Mouse (Mus musculus): ENCODE measurements at regions not wholly inside any gene's neighbourhood (a gene's known extent, or its start where the extent isn't known, plus 50 kb on each side); places are given as distances from the start of the nearest gene placed in this dataset.

DNA sequence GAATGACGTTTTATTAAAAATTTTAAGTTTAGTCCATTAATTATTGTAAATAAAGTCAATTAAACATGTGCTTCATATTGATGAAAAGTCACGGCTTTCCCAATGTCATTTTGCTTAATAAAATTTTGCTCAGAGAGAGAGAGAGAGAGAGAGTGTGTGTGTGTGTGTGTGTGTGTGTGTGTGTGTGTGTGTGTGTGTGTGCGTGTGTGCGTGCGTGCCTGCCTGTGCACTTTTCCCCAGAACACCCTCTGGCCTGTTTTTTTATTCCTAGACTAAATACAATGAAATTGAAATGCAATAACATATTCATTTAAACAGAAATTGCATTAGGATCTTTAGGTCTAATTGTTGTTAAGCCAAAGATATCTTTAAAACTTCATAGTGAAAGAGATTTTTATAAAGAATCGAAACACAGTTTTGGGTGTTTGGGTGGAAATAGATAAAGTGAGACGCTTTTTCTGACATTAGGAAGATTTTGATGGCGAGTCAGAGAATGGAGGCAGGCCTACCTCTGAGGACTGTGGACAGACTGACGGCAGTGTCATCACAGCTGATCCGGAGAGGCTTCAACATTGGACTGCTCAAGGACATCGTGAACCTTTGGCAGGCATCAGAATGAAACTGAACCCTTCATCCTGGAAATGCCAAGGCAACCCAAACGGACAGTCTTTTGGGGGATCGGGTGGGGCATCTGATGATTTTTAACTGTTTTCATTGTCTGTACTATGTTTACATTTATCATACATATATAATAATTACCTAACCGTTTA, 232.0 kb upstream of the Plscr5 start:
- Histone ChIP-seq H3K4me1 (ENCODE audit: control insufficient read depth, insufficient read depth, low read length) (no peaks in the 10 kb centered on the region), H3K27me3 (ENCODE audit: control insufficient read depth, insufficient read depth, low read length) (no peaks in the 10 kb centered on the region), H3K36me3 (ENCODE audit: control insufficient read depth, insufficient read depth, low read length) (no peaks in the 10 kb centered on the region), H3K4me3 (replicated peaks; ENCODE audit: low read length) (no peak overlapping the region), H3K4me2 (ENCODE audit: low read depth, low read length) (no peak overlapping the region), H3K9me3 (replicated peaks; ENCODE audit: control insufficient read depth, low read length) (no peaks in the 10 kb centered on the region), H3K27ac (ENCODE audit: low read length) (no peak overlapping the region), H3K9ac (ENCODE audit: low read length) (no peak overlapping the region)
- WGBS, result 77% methylated on average over 14 of the region's 14 CpGs
- ATAC-seq (ENCODE audit: insufficient read depth, low FRiP score), result no peak

DNA sequence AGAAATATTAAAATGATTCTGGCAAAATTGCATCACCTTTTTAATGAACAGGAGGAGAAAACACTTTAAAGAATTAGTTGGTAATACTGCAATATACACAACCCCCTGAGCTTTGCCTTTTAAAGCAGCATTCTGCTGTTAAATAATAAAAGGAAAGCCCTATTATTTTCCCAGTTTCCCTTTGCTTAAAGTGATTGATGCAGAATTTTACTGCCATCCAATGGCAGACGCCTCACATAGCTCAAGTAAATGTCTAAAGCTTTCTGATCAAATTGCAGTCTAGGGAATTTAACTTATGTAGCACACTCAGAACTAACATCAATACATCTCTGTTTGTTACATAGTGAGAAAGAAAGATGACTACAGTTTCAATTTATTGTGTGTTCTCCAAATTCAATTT, 233.1 kb upstream of the Plscr5 start:
- no peaks in the 10 kb centered on the region for H3K4me1 ChIP-seq (ENCODE audit: control insufficient read depth, insufficient read depth, low read length)
- H3K27me3 ChIP-seq (ENCODE audit: control insufficient read depth, insufficient read depth, low read length), result no peaks in the 10 kb centered on the region
- 22% methylated on average over 1 of the region's 1 CpGs for WGBS
- no peak overlapping the region for H3K4me3 ChIP-seq (replicated peaks; ENCODE audit: low read length)
- no peak overlapping the region for H3K27ac ChIP-seq (ENCODE audit: low read length)
- ATAC-seq (ENCODE audit: insufficient read depth, low FRiP score), result no peak
- H3K9me3 ChIP-seq (replicated peaks; ENCODE audit: control insufficient read depth, low read length), result no peaks in the 10 kb centered on the region
- H3K36me3 ChIP-seq (ENCODE audit: control insufficient read depth, insufficient read depth, low read length), result no peaks in the 10 kb centered on the region
- no peak overlapping the region for H3K4me2 ChIP-seq (ENCODE audit: low read depth, low read length)
- no peak overlapping the region for H3K9ac ChIP-seq (ENCODE audit: low read length)

DNA sequence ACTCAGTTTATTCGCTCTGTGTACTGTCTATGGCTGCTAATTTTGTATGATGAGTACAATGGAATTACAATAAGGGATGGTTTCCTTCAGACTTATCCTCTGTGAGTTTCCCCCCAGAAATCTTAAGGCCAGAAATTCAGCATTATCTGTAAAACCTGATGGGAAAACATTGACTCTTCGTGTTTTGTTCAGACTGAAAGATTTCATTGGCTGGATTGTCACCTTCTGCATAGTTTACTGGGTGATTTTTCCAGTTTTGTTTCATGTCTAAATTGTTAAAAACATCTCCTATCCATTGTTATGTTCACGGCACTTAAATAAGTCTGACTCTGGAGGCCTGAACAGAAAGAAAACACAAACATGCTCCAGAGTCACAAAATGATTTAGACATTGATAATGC, 233.7 kb upstream of the Plscr5 start:
- Histone ChIP-seq H3K36me3 (ENCODE audit: control insufficient read depth, insufficient read depth, low read length) (no peaks in the 10 kb centered on the region), H3K4me2 (ENCODE audit: low read depth, low read length) (no peak overlapping the region), H3K4me1 (ENCODE audit: control insufficient read depth, insufficient read depth, low read length) (no peaks in the 10 kb centered on the region), H3K27ac (ENCODE audit: low read length) (no peak overlapping the region), H3K9ac (ENCODE audit: low read length) (no peak overlapping the region), H3K9me3 (replicated peaks; ENCODE audit: control insufficient read depth, low read length) (no peaks in the 10 kb centered on the region), H3K4me3 (replicated peaks; ENCODE audit: low read length) (no peak overlapping the region), H3K27me3 (ENCODE audit: control insufficient read depth, insufficient read depth, low read length) (no peaks in the 10 kb centered on the region)
- no peak for ATAC-seq (ENCODE audit: insufficient read depth, low FRiP score)
- WGBS, result 75% methylated on average over 3 of the region's 3 CpGs

DNA sequence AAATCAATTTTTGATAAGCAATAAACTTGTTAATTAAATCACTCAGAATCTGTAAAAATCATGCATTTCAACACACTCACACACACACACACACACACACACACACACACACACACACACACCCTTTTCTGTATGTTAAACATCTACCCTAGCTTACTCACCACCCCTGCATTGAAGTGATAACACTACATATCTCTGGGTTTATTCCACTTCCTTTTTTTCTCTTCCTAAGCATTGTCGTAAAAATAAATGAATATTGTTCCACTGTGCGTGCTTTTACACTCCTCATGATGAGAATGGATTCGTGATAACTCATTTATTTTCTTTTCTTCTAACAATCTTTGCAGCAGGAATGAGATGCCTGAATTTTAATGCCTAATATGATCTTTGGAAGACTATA, 234.3 kb upstream of the Plscr5 start:
- Histone ChIP-seq H3K4me1 (ENCODE audit: control insufficient read depth, insufficient read depth, low read length) (no peaks in the 10 kb centered on the region), H3K9me3 (replicated peaks; ENCODE audit: control insufficient read depth, low read length) (no peaks in the 10 kb centered on the region), H3K36me3 (ENCODE audit: control insufficient read depth, insufficient read depth, low read length) (no peaks in the 10 kb centered on the region), H3K9ac (ENCODE audit: low read length) (no peak overlapping the region), H3K4me2 (ENCODE audit: low read depth, low read length) (no peak overlapping the region), H3K4me3 (replicated peaks; ENCODE audit: low read length) (no peak overlapping the region), H3K27me3 (ENCODE audit: control insufficient read depth, insufficient read depth, low read length) (no peaks in the 10 kb centered on the region), H3K27ac (ENCODE audit: low read length) (no peak overlapping the region)
- 50% methylated on average over 3 of the region's 3 CpGs for WGBS
- ATAC-seq (ENCODE audit: insufficient read depth, low FRiP score), result no peak

DNA sequence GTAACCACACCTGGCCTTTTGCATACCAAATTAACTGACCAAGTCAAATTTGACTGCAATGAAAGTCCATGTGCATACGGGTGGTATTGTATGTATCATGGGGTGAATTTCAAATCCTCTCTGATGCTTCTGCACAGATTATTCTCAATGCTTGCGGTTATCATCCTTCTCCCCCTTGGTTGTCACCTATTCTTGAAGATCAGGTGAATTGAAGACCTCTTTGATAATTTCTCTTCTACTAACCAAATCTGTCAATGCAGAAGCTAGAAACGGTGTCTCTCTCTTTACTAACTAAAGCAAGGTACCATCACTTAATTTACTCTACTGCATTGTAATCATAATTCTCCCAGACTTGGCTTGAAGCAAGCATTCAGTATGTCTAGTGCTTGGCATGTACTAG, 235.7 kb upstream of the Plscr5 start:
- Histone ChIP-seq H3K9ac (ENCODE audit: low read length) (no peak overlapping the region), H3K4me2 (ENCODE audit: low read depth, low read length) (no peak overlapping the region), H3K4me1 (ENCODE audit: control insufficient read depth, insufficient read depth, low read length) (no peaks in the 10 kb centered on the region), H3K27me3 (ENCODE audit: control insufficient read depth, insufficient read depth, low read length) (no peaks in the 10 kb centered on the region), H3K27ac (ENCODE audit: low read length) (no peak overlapping the region), H3K36me3 (ENCODE audit: control insufficient read depth, insufficient read depth, low read length) (no peaks in the 10 kb centered on the region), H3K4me3 (replicated peaks; ENCODE audit: low read length) (no peak overlapping the region), H3K9me3 (replicated peaks; ENCODE audit: control insufficient read depth, low read length) (no peaks in the 10 kb centered on the region)
- ATAC-seq (ENCODE audit: insufficient read depth, low FRiP score), result no peak
- WGBS, result 88% methylated on average over 3 of the region's 3 CpGs

DNA sequence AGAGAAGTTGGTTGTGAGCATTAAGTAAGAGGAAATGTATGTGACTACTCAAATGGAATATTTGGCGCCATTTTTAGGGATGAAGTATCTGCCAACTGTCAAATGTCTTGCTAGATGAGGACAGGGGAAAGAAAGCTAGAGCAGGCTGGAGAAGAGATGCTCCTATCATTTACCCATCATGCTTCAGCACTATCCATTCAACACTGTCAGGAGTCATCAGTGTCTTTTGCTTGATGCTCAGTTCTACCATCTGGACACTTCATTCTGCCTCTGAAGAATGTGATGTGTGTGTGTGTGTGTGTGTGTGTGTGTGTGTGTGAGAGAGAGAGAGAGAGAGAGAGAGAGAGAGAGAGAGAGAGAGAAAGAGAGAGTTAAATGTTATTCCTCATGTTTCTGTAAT, 244.0 kb upstream of the Plscr5 start:
- 53% methylated on average over 1 of the region's 1 CpGs for WGBS
- no peak for ATAC-seq (ENCODE audit: insufficient read depth, low FRiP score)
- H3K4me3 ChIP-seq (replicated peaks; ENCODE audit: low read length), result no peak overlapping the region
- H3K27ac ChIP-seq (ENCODE audit: low read length), result no peak overlapping the region
- H3K4me2 ChIP-seq (ENCODE audit: low read depth, low read length), result no peak overlapping the region
- H3K9ac ChIP-seq (ENCODE audit: low read length), result no peak overlapping the region
- no peaks in the 10 kb centered on the region for H3K36me3 ChIP-seq (ENCODE audit: control insufficient read depth, insufficient read depth, low read length)
- H3K27me3 ChIP-seq (ENCODE audit: control insufficient read depth, insufficient read depth, low read length), result no peaks in the 10 kb centered on the region
- H3K4me1 ChIP-seq (ENCODE audit: control insufficient read depth, insufficient read depth, low read length), result no peaks in the 10 kb centered on the region
- H3K9me3 ChIP-seq (replicated peaks; ENCODE audit: control insufficient read depth, low read length), result no peaks in the 10 kb centered on the region

DNA sequence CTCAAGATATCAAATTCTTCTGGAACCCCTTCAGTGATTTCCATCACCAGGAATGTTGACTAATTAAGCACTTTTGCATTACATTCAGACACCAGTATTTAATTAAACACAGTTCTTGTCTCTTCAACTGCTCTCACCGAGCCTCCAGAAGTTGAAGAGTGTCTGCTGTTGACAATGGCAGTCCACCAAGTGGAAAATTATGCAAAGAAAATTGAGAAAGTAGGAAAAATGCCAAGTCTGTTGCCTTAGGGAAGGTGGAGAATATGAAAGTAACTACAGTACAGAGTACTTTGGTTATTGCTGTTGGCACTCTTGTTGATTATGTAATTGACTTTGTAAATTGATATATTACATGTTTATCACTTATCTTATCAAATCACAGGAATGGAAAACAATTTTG, 250.7 kb upstream of the Plscr5 start:
- no peaks in the 10 kb centered on the region for H3K36me3 ChIP-seq (ENCODE audit: control insufficient read depth, insufficient read depth, low read length)
- H3K9me3 ChIP-seq (replicated peaks; ENCODE audit: control insufficient read depth, low read length), result no peaks in the 10 kb centered on the region
- no peak for ATAC-seq (ENCODE audit: insufficient read depth, low FRiP score)
- no peaks in the 10 kb centered on the region for H3K27me3 ChIP-seq (ENCODE audit: control insufficient read depth, insufficient read depth, low read length)
- no peak overlapping the region for H3K4me2 ChIP-seq (ENCODE audit: low read depth, low read length)
- H3K9ac ChIP-seq (ENCODE audit: low read length), result no peak overlapping the region
- WGBS, result 27% methylated on average over 1 of the region's 1 CpGs
- no peak overlapping the region for H3K27ac ChIP-seq (ENCODE audit: low read length)
- no peaks in the 10 kb centered on the region for H3K4me1 ChIP-seq (ENCODE audit: control insufficient read depth, insufficient read depth, low read length)
- H3K4me3 ChIP-seq (replicated peaks; ENCODE audit: low read length), result no peak overlapping the region

DNA sequence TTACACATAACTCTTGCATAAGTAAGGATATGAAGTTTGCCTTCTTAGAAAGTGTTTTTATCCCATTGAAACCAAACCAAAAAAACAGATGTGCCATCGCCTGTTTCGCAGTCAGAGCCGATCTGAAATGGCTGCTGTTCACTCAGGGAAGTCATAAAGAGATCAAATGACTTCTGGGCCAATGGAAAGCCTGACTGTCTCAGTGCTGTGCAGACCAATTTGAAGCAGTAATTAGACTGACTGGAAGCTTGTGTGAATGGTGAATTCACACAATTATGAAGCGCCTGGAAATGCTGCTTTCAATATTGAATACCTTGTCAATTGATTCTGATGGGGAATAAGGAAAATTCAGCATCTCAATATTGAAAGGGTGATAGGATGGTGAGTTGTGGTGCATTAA, 254.0 kb upstream of the Plscr5 start:
- no peak overlapping the region for H3K9ac ChIP-seq (ENCODE audit: low read length)
- no peak for ATAC-seq (ENCODE audit: insufficient read depth, low FRiP score)
- no peaks in the 10 kb centered on the region for H3K4me1 ChIP-seq (ENCODE audit: control insufficient read depth, insufficient read depth, low read length)
- 80% methylated on average over 4 of the region's 4 CpGs for WGBS
- H3K4me2 ChIP-seq (ENCODE audit: low read depth, low read length), result no peak overlapping the region
- no peak overlapping the region for H3K27ac ChIP-seq (ENCODE audit: low read length)
- no peaks in the 10 kb centered on the region for H3K9me3 ChIP-seq (replicated peaks; ENCODE audit: control insufficient read depth, low read length)
- no peaks in the 10 kb centered on the region for H3K36me3 ChIP-seq (ENCODE audit: control insufficient read depth, insufficient read depth, low read length)
- no peaks in the 10 kb centered on the region for H3K27me3 ChIP-seq (ENCODE audit: control insufficient read depth, insufficient read depth, low read length)
- H3K4me3 ChIP-seq (replicated peaks; ENCODE audit: low read length), result no peak overlapping the region

DNA sequence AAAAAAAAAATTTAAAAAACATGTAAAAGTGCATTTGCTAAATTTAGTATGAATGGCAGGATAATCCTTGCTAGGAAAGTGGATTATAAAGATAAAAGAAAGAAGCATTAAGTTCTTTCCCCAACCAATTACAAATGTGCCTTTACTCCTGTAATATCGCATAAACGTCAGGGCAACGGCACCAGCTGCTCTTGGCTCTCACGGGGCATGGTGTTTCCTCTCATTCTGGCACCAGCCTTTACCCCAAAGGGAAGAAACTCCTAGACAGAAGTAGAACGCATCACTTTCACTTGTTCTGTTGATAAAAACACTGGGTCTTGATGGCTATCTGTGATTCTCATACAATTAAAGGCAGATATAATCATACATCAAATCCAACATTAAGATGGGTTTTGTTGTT, 288.7 kb upstream of the Plscr5 start:
- 82% methylated on average over 5 of the region's 5 CpGs for WGBS
- ATAC-seq (ENCODE audit: insufficient read depth, low FRiP score), result no peak
- Histone ChIP-seq H3K27ac (ENCODE audit: low read length) (no peak overlapping the region), H3K9me3 (replicated peaks; ENCODE audit: control insufficient read depth, low read length) (no peaks in the 10 kb centered on the region), H3K27me3 (ENCODE audit: control insufficient read depth, insufficient read depth, low read length) (no peaks in the 10 kb centered on the region), H3K36me3 (ENCODE audit: control insufficient read depth, insufficient read depth, low read length) (no peaks in the 10 kb centered on the region), H3K4me3 (replicated peaks; ENCODE audit: low read length) (no peak overlapping the region), H3K4me2 (ENCODE audit: low read depth, low read length) (no peak overlapping the region), H3K9ac (ENCODE audit: low read length) (no peak overlapping the region), H3K4me1 (ENCODE audit: control insufficient read depth, insufficient read depth, low read length) (no peaks in the 10 kb centered on the region)

DNA sequence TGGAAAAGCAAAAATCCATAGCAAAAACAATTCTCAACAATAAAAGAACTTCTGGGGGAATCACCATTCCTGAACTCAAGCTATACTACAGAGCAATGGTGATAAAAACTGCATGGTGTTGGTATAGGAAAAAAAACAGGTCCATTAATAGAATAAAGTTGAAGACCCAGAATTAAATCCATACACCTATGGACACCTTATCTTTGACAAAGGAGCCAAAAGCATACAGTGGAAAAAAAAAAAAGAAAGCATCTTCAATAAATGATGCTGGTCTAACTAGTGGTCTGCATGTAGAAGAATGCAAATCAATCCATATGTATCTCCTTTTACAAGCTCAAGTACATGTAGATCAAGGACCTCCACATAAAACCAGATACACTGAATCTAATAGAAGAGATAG, 291.8 kb upstream of the Plscr5 start:
- no peaks in the 10 kb centered on the region for H3K36me3 ChIP-seq (ENCODE audit: control insufficient read depth, insufficient read depth, low read length)
- H3K27ac ChIP-seq (ENCODE audit: low read length), result no peak overlapping the region
- H3K4me2 ChIP-seq (ENCODE audit: low read depth, low read length), result no peak overlapping the region
- no peaks in the 10 kb centered on the region for H3K9me3 ChIP-seq (replicated peaks; ENCODE audit: control insufficient read depth, low read length)
- no peak overlapping the region for H3K9ac ChIP-seq (ENCODE audit: low read length)
- no peak for ATAC-seq (ENCODE audit: insufficient read depth, low FRiP score)
- no peaks in the 10 kb centered on the region for H3K4me1 ChIP-seq (ENCODE audit: control insufficient read depth, insufficient read depth, low read length)
- H3K4me3 ChIP-seq (replicated peaks; ENCODE audit: low read length), result no peak overlapping the region
- H3K27me3 ChIP-seq (ENCODE audit: control insufficient read depth, insufficient read depth, low read length), result no peaks in the 10 kb centered on the region

Data from stomach, embryonic 16.5 days (tissue).